Mouse (Mus musculus) embryo, embryonic 10 days (tissue): Measurements from ENCODE around the gene Kif5a.

Experiments
- DNase-seq: peaks from one replicate; pipeline ENCODE4 v3.0.0-alpha.2; 2015; ENCODE audit warnings: low spot score

The Kif5a gene

GRCm38 (mm10) chr10:127191191-127192056 is 71.7 kb downstream of the Kif5a start:
- DNase-seq = no peak

GRCm38 (mm10) chr10:127190398-127191190 is 72.6 kb downstream of the Kif5a start:
- no peak for DNase-seq

- peak; percentile 73 for DNase-seq
These were observed 73.3 kb downstream of the Kif5a start, which contains the start of gene Arhgef25 for GRCm38 (mm10) chr10:127189651-127190381. Gene Arhgef25 (minus strand): TSS chr10:127190083.

DNA sequence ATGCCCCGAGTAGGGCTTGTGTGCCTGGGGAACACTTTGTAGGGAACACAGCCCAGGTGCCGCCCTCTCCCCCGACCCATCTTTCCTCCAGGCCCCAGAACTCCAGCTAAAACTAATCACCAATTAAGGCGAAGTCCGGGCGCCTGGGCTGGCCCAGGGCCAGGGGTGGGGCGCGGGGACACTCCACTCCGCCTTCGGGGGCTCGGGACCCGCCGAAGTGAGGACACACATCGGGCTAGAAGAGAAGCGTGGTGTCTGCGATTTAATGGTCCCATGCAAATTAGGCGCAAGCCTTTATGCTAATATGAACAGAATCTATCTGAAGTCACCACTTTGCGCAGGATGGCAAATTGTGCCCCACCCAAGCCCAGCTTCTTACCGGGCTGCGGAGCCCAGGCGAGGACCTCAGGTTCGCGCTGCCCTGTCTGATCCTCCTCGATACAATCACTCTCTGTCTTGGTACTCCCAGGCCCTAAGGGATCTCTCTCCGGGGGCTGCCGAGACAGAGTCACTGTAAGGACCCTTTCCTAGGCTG is 74.0 kb downstream of the Kif5a start:
- DNase-seq = peak; percentile 60

GRCm38 (mm10) chr10:127188465-127189115 is 74.6 kb downstream of the Kif5a start:
- peak; percentile 84 for DNase-seq

- DNase-seq = no peak
These were observed 75.1 kb downstream of the Kif5a start for GRCm38 (mm10) chr10:127188079-127188453.

- no peak for DNase-seq
These were observed 75.6 kb downstream of the Kif5a start for GRCm38 (mm10) chr10:127187371-127188078.

- DNase-seq = no peak
These were observed 76.7 kb downstream of the Kif5a start for GRCm38 (mm10) chr10:127186451-127186850.

DNA sequence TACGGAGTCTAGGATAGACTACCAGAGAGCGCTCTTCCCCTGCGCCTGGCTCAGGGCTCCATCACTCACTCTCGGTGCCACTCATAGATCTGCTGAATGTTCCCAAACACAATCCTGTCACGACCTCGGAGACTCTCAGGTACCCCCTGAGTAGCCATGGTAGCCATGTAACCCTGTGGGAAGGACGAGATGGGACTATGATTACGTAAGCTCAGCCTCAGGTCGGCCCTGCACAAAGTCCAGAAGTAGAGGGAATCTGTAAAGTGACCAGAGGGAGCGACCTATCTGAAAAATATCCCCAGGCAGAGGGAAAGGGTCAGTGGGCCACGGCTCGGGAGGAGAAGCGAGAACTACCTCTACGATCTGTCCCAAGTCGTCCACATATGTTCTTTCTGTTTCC is 77.6 kb downstream of the Kif5a start:
- no peak for DNase-seq

- DNase-seq = no peak
These were observed 78.0 kb downstream of the Kif5a start for GRCm38 (mm10) chr10:127185101-127185500.

- DNase-seq = peak; percentile 37
These were observed 79.4 kb downstream of the Kif5a start for GRCm38 (mm10) chr10:127183759-127184158.

DNA sequence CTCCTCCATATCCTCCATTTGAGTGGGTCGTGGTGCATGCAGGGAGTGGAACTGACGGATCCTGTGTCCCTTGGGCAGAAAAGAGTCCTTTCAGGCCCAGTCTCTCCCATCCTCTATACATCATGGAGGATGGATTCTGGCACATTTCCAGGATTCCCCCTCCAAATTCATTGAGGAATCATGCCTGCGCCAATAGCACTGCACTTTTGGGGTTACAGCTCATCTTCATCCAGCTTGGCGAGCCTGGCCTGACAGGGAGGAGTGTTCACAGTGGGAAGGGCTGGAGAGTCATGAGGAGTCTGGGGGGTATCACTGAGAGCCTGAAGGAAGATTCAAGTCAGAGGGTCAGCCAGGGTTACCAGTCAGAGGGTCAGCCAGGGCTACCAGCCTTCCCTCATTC is 80.5 kb downstream of the Kif5a start:
- DNase-seq = no peak

DNA sequence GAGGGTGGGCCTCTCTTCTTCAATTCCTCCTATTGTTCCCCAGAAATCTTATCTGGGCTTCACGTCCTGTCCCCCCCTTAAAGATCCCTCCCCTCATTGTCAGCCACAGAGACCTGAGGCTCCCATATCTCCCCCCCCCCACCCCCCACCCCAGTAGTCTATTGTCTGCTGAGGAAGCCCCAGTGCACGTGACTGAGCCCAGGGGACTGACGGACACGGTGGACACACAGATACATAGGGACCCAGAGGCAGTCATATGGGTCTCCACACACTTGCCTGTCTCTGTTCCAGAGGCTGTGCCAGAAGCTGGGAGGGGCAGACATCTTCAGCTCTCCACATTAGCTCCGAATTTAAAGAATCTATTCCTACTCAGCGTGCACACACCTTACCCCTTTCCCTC is 81.6 kb downstream of the Kif5a start:
- no peak for DNase-seq

- no peak for DNase-seq
These were observed 82.5 kb downstream of the Kif5a start for GRCm38 (mm10) chr10:127180695-127181047.

GRCm38 (mm10) chr10:127179871-127180694 is 83.1 kb downstream of the Kif5a start, which contains the start of gene Slc26a10:
Gene Slc26a10 (minus strand): TSS chr10:127180645.
- peak; percentile 34 for DNase-seq

DNA sequence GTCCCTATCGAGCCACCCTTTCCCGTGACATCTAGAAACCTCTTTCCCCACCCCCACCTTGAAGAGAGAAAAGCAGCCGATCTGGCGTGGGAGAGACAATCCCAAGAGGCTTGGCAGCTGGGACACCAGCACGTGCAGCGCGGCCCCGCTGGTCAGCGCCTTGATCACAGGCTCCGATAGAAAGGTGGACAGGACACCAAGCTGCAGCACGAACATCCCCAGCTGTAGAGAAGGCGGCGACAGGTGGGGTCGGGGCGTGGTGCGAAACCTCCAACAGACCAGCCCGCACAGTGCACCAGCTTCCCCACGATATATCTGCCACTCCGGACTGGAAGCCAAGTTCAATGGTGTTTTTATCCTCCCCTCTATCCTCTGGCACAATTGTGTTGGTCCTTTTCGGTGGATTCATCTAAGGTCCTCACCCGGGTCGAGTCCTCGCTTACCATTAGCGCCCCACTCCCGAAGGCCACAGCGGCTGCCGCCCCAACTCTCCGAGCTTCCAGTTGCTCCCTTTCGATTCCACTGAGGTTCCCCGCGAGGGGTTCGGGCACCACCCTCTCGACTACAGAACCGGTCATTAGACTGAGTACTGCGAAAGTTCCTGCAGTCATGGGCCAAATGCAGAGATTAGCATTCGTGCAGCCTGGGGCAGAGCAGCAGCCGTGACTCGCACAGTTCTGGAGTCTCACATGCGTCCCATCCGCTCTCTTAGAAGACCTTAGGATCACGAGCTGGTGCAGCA is 84.7 kb downstream of the Kif5a start:
- DNase-seq = no peak

DNA sequence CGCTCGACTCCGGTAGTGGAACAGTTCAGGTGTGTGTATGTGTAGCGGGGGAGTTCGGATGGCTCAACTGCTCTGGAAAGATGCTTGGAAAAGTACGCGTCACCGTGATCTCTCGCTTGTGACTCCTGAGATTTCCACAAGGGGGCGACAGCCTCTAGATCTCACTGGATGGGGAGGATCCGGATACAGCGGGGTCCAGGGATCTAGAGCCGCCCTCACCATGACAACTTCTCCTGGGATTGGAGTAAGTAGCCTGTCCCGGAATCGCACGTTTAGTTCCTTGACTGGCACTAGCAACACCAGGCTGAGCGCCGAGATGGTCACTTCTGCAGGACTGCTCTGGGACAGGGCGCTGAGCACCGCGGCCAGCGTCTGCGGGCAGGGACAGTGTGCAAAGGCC is 85.4 kb downstream of the Kif5a start:
- DNase-seq = peak; percentile 93

- DNase-seq = no peak
These were observed 85.9 kb downstream of the Kif5a start for GRCm38 (mm10) chr10:127177235-127177634.

- DNase-seq = no peak
These were observed 86.4 kb downstream of the Kif5a start for GRCm38 (mm10) chr10:127176756-127177155.
